Mouse (Mus musculus): ENCODE data around the gene Itpr1.

DNA sequence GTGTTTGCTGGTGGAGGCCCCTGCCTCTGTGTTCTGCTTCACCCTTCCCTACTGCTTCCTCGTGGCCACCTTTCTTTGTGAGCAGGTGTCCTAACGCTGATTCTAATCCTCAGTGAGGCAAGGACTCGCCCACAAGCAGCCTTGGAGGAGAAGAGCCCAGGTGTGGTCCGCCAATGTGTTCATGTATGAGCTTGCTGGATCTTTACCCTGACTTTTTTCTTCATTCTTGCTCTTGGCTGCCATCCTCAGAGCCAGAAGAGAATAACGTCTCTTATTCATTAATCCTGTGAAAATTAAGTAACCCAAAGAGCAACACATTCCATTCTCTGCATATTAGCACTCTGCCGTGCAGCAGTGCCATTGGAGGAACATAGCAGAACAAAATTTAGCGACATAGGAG lies 161.1 kb downstream of the Itpr1 start:
- TF ChIP-seq EP300 (optimal IDR thresholded peaks at IDR 0.05) (no peak), CTCF (IDR thresholded peaks at IDR 0.05; ENCODE audit: low read depth) (peak; percentile 57)
